Mouse (Mus musculus): ENCODE data around the gene Zfp655.

DNA sequence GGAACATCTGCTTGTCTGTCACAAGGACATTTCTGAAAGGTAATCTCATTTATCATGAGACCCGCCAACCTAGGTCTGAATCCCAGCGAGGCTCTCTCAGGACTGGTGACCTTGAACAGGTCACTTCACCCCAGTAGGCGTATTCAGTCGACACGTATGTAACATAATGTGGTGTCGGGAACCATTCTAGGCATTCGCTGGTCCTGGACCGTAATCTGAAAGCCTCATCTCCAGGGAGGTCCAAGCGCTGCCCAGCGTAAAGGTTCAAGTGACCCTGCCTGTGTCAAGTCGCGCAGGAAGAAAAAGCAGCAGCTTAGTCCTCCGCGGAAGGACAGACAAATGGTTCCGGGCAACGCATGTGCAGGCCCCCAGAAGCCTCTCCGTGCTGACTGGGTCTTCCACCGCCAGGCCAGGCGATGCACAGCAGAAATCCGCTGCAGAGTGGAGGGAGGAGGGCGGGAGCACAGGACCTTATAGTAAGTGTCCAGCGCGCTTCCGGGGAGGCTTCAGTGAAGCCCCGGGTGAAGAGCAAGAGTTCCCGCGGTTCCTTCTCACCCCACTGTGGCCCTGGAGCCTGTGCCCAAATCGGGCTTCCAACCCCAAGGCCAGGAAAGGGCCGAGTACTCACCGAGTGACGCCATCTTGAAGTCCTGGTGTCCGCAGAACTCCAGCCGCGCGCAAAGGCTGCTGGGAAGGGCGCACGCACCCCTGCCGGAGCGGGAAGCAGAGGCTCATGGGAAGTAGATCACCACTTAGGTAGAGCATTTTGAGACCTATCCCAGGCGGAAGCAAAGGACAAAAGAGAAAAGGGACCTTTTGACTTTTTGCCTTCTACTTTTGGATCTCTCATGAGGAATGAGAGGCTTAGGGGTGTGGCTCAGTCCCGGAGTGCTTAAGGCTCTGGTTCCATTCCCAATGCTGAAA is 40.4 kb upstream of the Zfp655 start:
- TF ChIP-seq CTCF (IDR thresholded peaks at IDR 0.05; ENCODE audit: low read depth): no peak
- TF ChIP-seq EP300 (optimal IDR thresholded peaks at IDR 0.05): no peak

Data from stomach, postnatal 0 days (tissue).